Mouse (Mus musculus): ENCODE data around the gene Ppp6r2.

Ppp6r2 gene

GRCm38 (mm10) chr15:89182328-89182741 is 29.0 kb upstream of the Ppp6r2 start:
- peak; percentile 84 for DNase-seq

- peak; percentile 55 for DNase-seq
Measured at GRCm38 (mm10) chr15:89182842-89183241, 28.5 kb upstream of the Ppp6r2 start.

DNA sequence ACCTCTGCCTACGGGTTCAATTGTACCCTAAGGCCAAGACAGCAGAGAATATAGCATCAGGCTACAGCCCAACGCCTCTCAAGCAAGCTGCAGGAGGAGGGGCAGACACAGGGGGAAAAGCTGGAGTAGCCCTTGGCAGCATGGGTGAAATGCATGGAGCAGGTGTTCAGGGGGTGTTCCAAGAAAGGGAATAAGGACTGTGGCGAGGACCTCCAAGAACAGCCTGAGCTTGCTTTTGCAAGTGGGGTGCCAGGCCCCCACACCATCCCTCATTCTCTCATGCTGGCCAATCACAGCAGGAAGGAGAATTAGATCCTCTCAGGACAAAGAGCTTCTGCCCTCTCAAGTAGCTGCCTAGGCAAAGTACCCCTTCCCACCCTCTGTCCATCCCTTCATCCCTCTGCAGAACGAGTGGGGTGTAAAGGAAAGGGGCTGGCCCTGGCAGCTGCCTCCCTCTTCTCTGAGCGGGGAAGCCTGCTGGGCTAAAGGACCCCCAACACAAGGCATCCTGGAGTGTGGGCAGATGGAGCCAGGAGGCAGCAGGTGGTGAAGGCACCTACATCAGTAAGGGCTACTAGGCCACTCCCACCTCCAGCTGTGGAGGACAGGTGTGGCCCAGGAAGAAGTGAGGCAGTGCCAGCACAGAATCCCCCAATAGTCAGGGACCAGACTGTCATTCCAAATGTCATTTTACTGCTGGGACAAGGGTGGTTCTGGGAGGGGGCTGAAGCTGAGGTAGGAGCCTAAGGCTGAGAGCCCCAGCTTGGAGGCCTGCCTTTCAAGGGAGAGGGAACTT is 27.0 kb upstream of the Ppp6r2 start:
- no peak for DNase-seq

- DNase-seq, result peak; percentile 61
Measured at GRCm38 (mm10) chr15:89184937-89185227, 26.5 kb upstream of the Ppp6r2 start.

- DNase-seq, result peak; percentile 60
Measured at GRCm38 (mm10) chr15:89195261-89195681, 16.1 kb upstream of the Ppp6r2 start.

GRCm38 (mm10) chr15:89195690-89196312 is 15.6 kb upstream of the Ppp6r2 start:
- DNase-seq, result peak; percentile 89

DNA sequence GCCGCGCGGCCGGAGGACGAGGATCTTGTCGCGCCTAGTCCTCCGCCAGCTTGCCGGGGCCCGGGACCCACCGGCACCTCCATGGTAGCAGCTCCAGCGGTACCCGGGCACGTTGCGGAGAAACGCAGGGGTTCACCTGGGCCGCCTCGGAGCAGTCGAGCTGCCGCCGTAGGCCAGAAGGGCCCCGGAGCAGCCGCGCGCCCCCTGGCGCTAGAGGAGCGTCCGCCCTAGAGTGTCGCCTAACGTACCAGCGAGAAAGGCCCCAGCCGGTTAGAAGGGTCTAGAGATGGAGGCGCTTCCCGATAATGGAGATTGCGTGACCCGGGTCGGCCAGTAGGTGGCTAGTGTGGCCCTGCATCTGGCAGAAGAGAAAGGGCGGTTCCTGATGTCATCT is 15.0 kb upstream of the Ppp6r2 start, which contains the start of gene Dennd6b:
Gene Dennd6b, minus strand, starts transcription at position 184 of the 394 bp plus-strand sequence.
- DNase-seq, result peak; percentile 98

DNA sequence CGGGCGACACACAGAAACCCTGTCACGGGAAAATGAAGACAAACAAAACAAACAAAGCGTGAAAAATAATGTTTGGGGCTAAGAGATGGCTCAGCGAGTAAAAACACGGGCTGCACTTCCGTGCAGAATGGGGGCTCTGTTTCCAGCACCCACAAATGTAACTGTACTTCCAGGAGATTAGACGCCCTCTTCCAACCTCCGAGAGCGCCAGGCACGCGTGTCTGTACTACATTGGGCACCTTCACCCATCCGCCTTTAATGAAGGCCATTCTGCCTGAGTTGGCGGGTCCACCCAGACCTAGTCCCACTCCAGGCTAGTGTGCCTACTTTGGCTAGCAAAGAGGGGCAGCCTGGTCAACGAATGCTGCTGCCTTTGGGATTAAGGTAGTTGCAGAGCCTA is 14.3 kb upstream of the Ppp6r2 start:
- peak; percentile 54 for DNase-seq

- DNase-seq, result no peak
Measured at GRCm38 (mm10) chr15:89207457-89207856, 3.9 kb upstream of the Ppp6r2 start.

- DNase-seq, result peak; percentile 94
Measured at GRCm38 (mm10) chr15:89209886-89210761, 1.2 kb upstream of the Ppp6r2 start.

- DNase-seq, result peak; percentile 71
Measured at GRCm38 (mm10) chr15:89211716-89212461, 536 bp downstream of the Ppp6r2 start.

DNA sequence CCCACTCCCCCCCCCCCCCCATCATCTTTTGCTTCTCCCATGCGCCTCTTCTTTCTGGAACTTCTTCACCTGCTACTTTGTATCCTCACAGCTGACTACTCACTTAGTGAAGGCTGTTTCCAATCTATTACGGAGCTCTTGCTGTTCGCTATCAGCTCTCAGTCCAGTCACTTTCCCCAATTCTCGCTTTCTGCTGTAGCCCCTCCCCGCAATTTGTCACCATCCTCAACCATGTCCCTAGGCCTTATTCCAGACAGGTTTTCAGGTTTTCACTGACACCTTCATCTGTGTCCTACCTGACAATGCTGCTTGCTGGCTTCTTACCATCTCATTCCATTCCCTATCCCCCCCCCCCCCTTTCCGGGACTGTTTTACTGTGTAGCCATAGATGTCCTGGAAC is 1.1 kb downstream of the Ppp6r2 start:
- DNase-seq, result peak; percentile 58

- no peak for DNase-seq
Measured at GRCm38 (mm10) chr15:89213517-89213916, 2.2 kb downstream of the Ppp6r2 start.

DNA sequence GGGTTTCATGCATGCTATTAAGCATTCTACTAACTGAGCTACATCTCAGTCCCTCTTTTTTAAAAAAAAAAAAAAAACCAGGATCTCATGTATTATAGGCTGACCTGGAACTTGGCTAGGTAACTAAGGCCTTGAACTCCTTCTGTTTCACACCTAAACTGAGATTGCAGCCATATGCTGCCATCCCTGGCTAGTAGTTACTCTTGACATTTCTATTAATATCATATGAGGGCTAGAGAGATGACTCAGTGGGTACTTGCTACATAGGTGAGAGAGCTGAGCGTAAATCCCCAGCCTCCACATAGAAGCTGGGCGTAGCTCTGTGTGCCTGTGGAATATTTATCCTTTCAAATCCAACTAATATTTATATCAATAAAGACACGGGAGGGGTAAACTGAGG is 3.6 kb downstream of the Ppp6r2 start:
- DNase-seq, result peak; percentile 74

GRCm38 (mm10) chr15:89215611-89216233 is 4.4 kb downstream of the Ppp6r2 start:
- peak; percentile 77 for DNase-seq

DNA sequence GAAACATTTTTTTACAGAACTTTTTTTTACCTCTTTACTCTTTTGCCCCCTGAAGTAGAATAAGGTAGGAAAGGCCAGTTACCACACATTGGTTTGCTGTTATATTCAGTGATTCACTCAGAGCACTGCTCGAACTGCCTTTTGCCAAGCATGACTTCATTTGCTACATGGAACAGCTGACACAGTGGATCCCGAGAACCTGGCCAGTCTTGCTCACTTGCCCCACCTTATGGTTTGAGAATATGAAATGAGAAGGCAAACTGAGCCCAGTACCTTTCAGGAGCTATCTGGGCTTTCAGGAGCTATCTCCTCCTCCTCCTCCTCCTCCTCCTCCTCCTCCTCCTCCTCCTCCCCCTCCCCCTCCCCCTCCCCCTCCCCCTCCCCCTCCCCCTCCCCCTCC is 22.2 kb downstream of the Ppp6r2 start:
- DNase-seq, result peak; percentile 90

GRCm38 (mm10) chr15:89234052-89234451 is 22.7 kb downstream of the Ppp6r2 start:
- peak; percentile 56 for DNase-seq

GRCm38 (mm10) chr15:89239751-89240392 is 28.5 kb downstream of the Ppp6r2 start:
- no peak for DNase-seq

DNA sequence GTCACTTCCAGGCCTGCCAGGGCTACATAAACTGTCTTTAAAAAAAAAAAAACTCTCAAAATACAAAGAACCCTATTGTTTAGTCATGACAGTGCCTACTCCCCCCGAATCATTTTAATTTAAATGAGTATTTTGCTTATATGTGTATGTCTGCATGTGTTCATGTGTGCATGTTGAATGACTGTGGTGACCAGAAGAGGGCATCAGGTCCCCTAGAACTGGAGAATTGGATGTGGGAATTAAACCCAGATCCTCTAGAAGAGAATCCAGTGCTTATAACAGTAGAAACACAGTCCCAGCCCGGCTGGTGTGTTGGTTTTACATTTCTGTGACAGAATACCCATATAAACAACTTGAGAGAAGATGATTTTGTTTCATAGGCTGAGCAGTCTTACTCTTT is 29.7 kb downstream of the Ppp6r2 start:
- no peak for DNase-seq

DNA sequence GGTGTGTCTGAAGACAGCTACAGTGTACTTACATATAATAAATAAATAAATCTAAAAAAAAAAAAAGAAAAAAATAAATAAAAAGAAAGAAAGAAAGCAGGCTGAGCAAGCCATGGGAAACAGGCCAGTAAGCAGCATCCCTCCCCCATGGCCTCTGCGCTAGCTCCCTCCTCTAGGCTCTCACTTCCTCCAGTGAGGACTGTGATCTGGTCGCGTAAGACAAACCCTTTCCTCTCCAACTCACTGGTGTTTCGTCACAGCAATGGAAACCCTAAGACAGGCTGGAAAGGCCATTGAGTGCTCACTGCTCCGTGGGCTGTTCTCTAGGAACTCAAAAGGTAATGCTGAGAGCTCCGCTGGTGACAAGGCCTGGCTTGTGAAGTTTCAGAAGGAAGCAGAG is 37.7 kb downstream of the Ppp6r2 start:
- DNase-seq, result no peak

DNA sequence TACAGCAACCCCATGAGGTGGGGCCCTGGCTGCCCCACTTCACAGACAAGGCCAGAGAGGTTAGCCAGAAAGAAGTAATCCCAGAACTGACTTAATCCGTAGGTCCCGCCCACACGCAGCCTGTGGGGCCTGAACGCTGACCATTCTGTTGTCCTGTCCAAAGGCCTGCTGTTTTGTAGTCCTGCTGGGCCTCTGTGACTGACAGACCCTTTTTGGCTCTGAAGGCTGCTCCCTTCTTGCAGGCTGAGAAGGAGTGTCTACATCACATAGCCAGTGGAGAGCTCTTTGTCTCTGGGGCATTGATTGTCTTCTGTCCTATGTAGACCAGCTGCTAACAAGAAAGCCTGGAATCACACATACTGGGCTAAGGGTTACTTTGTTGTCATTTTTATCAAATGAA is 44.0 kb downstream of the Ppp6r2 start:
- DNase-seq, result no peak

DNA sequence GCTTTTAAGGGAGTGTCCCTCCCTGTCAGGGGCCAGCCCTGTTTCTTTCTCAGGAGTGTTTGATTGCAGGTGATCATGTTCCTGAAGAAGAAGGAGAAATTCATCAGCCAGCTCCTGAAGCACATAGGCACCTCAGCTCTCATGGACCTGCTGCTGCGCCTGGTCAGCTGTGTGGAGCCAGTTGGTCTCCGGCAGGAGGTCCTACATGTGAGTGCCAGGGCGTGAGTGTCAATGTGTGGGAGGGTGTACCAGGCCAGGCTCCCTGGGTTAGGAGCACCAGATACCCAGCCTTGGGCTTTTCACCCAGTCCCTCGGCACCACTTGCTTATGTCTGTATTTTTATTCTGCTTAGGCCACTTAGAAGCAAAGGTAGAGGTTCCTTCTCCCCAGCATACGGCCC is 47.6 kb downstream of the Ppp6r2 start:
- DNase-seq, result peak; percentile 80
